Mouse (Mus musculus): ENCODE measurements around the gene Stk25. TPM values are rescaled to one million over a fixed set of nuclear protein-coding genes. Genes with fewer than 3 reads are reported as not detected.

Stk25 gene
- polyA plus RNA-seq, 1 experiment from 2014 or later: 215 TPM

DNA sequence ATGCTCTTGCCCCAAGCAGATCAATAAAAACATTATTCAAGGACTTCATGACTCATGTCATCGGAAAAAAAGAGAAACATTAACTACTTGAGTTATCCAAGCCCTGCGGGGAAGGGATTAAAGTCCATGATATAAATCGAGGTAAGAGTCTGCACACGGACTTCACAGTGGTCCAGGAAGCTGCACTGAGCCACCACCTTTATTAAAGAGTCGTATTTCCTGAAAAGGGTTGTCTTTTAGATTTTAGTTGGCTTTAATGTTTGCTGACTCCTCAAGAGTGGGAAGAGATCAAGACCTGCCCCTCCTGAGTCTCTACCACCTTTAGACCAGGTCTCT is 1.5 kb downstream of the Stk25 start:
- H3K27me3 ChIP-seq (ENCODE audit: insufficient read depth, poor library complexity, severe bottlenecking): no peaks in the 10 kb centered on the region
- no peak overlapping the region for H3K4me3 ChIP-seq
- H3K36me3 ChIP-seq: no peaks in the 10 kb centered on the region
- peaks cover 4% of the 10 kb centered on the region; the same call in 1 of the 2 replicates for H3K4me1 ChIP-seq (replicated peaks)
- no peak for DNase-seq (ENCODE audit: low spot score)
- no peak overlapping the region for H3K27ac ChIP-seq
- WGBS: 85% methylated on average over 5 of the region's 5 CpGs
- H3K9me3 ChIP-seq: 0 out of 2 replicates have a peak, but pooled peaks cover under 1% of the 10 kb centered on the region

DNA sequence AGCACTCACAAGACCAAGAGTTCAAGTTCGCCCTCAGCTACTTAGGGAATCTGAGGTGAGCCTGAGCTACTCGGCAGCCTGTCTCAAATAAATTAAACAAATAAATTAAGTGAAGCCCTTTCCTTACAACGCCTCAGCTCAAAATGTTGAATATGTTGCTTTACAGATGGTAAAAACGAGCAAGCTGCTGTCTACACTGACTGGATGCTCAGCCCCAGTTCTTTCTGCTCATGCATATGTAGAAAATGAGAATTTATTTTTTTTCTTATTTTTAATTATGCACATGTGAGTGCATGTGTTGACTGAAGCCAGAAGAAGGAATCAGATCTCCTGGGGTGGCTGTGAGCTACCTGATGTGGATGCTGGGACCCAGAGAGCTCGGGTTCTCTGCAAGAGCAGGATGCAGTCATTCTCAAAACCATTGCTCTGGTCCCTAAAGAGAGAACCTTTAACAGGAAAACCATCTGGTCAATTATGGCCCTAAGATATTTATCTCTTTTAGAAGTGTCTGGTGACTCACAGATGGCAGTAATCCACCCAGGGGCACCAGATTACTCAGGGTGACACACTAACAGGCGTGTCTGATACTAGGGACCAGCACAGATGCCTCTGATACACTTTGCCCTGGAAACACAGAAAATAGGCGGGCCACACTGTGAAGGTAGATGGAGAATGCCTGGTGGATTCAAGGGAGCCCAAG is 2.0 kb downstream of the Stk25 start:
- DNase-seq (ENCODE audit: low spot score): no peak
- 77% methylated on average over 7 of the region's 7 CpGs for WGBS
- H3K36me3 ChIP-seq: no peaks in the 10 kb centered on the region
- no peak overlapping the region for H3K27ac ChIP-seq
- H3K4me1 ChIP-seq (replicated peaks): peaks cover 4% of the 10 kb centered on the region; the same call in 1 of the 2 replicates
- H3K27me3 ChIP-seq (ENCODE audit: insufficient read depth, poor library complexity, severe bottlenecking): no peaks in the 10 kb centered on the region
- 0 out of 2 replicates have a peak, but pooled peaks cover 5% of the 10 kb centered on the region for H3K9me3 ChIP-seq
- no peak overlapping the region for H3K4me3 ChIP-seq

DNA sequence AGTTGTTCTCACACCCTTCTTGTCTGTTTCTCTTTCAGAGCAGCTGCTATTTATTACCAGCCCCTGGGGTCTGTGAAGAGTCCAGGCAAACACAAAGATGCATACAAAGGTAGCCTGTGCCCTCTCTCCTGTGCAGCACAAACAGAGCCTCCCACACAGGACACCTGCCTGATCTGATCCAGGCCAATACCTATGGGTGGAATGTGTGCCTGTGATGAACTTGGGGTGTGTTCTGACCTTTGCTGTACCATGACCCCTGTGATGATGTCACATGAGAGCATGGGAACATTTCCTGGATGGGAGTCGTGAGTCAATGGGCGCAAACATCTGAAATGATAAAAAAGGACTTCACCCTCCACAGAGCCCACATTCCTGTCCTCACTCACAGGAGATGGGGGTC is 3.7 kb downstream of the Stk25 start:
- no peak overlapping the region for H3K4me3 ChIP-seq
- DNase-seq (ENCODE audit: low spot score): no peak
- WGBS: 84% methylated on average over 2 of the region's 2 CpGs
- H3K36me3 ChIP-seq: no peaks in the 10 kb centered on the region
- H3K9me3 ChIP-seq: 0 out of 2 replicates have a peak, but pooled peaks cover 5% of the 10 kb centered on the region
- H3K4me1 ChIP-seq (replicated peaks): peaks cover 4% of the 10 kb centered on the region; the same call in 1 of the 2 replicates
- H3K27me3 ChIP-seq (ENCODE audit: insufficient read depth, poor library complexity, severe bottlenecking): no peaks in the 10 kb centered on the region
- no peak overlapping the region for H3K27ac ChIP-seq

DNA sequence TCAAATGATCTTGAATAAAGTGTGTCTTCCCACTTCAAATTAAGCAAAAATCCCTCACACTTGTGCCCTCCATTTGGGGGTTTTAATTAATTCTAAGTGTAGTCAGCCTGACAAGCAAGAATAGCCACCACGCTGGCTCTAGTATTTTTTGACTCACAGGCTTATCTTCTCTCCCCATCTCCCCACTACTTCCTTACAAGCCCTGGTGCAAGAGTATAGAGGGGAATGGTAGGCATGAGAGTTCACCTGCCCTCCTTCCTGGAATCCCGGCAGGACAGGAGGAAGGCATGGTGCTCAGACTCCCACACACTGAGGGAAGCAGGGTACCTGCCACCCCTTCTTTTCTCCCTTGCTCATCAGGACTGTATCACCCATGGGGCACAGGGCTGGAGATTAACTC is 4.2 kb downstream of the Stk25 start:
- Histone ChIP-seq H3K4me3 (no peak overlapping the region), H3K27me3 (ENCODE audit: insufficient read depth, poor library complexity, severe bottlenecking) (no peaks in the 10 kb centered on the region), H3K27ac (no peak overlapping the region), H3K9me3 (0 out of 2 replicates have a peak, but pooled peaks cover 5% of the 10 kb centered on the region), H3K4me1 (replicated peaks) (peaks cover 4% of the 10 kb centered on the region; the same call in 1 of the 2 replicates), H3K36me3 (no peaks in the 10 kb centered on the region)
- WGBS: 63% methylated on average over 2 of the region's 2 CpGs
- no peak for DNase-seq (ENCODE audit: low spot score)

DNA sequence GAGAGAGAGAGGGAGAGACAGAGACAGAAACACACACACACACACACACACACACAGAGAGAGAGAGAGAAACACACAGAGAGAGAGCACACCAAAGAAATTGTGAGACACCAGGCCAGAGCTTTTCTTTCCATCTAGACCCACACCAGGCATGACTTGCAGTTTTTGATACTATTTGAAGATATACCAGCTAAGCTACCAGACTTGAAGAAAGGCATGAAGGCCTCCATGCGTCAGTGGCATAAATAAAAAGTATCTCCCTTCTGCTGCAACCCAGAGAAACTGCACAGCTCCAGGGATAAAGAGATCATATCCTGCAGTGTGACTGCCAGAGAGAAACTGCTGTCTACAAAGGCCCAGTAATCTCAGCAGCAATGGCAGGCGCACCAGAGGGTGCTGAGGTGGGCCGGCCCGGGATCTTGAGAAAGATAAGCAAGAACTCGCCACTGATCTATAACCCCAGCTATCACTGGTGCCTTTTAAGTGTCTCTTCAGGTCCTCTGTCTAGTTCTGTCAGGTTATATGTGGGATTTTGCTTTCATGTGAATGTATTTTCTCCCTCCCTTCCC is 8.8 kb downstream of the Stk25 start:
- no peak overlapping the region for H3K4me3 ChIP-seq
- no peaks in the 10 kb centered on the region for H3K27me3 ChIP-seq (ENCODE audit: insufficient read depth, poor library complexity, severe bottlenecking)
- no peaks in the 10 kb centered on the region for H3K36me3 ChIP-seq
- no peak overlapping the region for H3K27ac ChIP-seq
- 0 out of 2 replicates have a peak, but pooled peaks cover 5% of the 10 kb centered on the region for H3K9me3 ChIP-seq
- DNase-seq (ENCODE audit: low spot score): no peak
- 76% methylated on average over 5 of the region's 5 CpGs for WGBS
- no peaks in the 10 kb centered on the region for H3K4me1 ChIP-seq (replicated peaks)

DNA sequence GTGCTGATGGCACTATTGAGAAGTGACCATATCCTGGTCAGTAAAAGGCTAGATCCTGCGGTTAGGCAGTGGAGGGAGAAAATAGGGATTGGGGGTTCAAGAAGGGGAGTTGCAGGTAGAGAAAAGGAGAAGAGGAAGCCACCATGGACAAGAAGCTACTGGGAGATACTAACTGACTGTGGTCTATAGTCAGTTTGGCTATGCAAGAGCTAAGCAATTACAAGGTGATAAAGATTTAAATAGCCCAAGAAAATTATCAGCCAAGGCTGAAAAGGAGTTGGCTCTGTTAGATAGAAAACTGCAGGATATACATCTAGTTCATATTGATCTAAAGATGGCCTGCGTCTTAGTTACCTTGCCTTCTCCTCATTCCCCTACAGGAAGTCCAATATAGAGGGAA is 15.8 kb downstream of the Stk25 start:
- H3K4me1 ChIP-seq (replicated peaks): no peaks in the 10 kb centered on the region
- H3K27ac ChIP-seq: no peak overlapping the region
- 88% methylated on average over 2 of the region's 2 CpGs for WGBS
- no peak for DNase-seq (ENCODE audit: low spot score)
- H3K27me3 ChIP-seq (ENCODE audit: insufficient read depth, poor library complexity, severe bottlenecking): no peaks in the 10 kb centered on the region
- H3K9me3 ChIP-seq: 0 out of 2 replicates have a peak, but pooled peaks cover 4% of the 10 kb centered on the region
- no peak overlapping the region for H3K4me3 ChIP-seq
- H3K36me3 ChIP-seq: no peaks in the 10 kb centered on the region

DNA sequence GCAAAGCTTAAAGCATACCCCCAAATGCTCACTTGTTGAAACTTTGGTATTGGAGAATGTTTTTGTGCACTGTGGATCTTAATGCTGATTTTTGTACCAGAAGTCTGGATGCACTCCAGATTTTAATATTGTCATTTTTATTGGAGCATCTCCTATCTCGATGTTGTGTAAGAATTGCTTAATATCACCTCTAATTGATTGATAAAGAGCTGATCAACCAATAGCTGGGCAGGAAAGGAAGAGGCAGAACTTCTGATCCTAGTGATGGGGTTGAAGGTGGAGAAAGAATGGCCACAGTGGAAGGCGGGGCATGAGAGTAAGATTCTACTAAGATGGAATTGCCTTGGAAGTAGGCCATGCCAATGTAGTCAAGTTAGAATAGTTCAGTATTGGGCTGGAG is 16.5 kb downstream of the Stk25 start:
- WGBS: 95% methylated on average over 2 of the region's 2 CpGs
- Histone ChIP-seq H3K4me1 (replicated peaks) (no peaks in the 10 kb centered on the region), H3K4me3 (no peak overlapping the region), H3K9me3 (0 out of 2 replicates have a peak, but pooled peaks cover 4% of the 10 kb centered on the region), H3K36me3 (no peaks in the 10 kb centered on the region), H3K27me3 (ENCODE audit: insufficient read depth, poor library complexity, severe bottlenecking) (no peaks in the 10 kb centered on the region), H3K27ac (no peak overlapping the region)
- no peak for DNase-seq (ENCODE audit: low spot score)

DNA sequence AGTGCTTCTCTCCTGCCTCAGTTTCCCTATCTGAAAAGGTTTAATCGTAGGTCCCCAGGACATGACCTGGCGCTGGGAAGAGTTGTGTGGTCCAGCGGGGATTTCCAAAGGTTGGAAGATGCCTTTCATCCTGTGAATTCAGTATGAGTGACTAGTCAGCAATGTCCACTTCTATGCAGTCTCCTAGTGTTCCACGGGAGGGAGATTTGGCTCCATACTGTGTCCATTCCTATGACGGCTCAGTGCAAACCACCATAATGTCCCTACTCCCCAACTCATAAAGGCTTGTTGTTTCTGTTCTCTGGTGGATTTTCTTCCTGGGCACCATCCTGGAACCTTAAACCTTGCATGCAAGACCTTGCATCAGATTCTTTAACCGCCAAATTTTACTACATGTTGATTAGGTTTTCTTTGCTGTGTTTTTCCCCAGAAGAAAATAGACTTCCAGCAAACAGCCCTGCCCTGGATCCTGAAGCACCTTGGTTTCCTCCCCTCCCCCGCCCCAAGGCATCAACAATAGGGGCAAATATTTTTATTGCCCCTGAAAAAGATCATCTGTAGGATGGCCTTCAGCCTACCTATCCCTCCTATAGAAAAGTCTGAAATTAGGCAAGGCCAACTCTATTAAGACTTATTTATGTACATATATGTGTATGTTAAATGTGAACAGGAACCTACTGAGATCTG is 22.1 kb downstream of the Stk25 start:
- WGBS: 34% methylated on average over 7 of the region's 7 CpGs
- Histone ChIP-seq H3K4me3 (peak overlapping the region; percentile 94), H3K4me1 (replicated peaks) (peaks cover 24% of the 10 kb centered on the region), H3K9me3 (no peaks in the 10 kb centered on the region), H3K36me3 (peaks cover 12% of the 10 kb centered on the region), H3K27me3 (ENCODE audit: insufficient read depth, poor library complexity, severe bottlenecking) (no peaks in the 10 kb centered on the region), H3K27ac (peak overlapping the region; percentile 95)
- no peak for DNase-seq (ENCODE audit: low spot score)

DNA sequence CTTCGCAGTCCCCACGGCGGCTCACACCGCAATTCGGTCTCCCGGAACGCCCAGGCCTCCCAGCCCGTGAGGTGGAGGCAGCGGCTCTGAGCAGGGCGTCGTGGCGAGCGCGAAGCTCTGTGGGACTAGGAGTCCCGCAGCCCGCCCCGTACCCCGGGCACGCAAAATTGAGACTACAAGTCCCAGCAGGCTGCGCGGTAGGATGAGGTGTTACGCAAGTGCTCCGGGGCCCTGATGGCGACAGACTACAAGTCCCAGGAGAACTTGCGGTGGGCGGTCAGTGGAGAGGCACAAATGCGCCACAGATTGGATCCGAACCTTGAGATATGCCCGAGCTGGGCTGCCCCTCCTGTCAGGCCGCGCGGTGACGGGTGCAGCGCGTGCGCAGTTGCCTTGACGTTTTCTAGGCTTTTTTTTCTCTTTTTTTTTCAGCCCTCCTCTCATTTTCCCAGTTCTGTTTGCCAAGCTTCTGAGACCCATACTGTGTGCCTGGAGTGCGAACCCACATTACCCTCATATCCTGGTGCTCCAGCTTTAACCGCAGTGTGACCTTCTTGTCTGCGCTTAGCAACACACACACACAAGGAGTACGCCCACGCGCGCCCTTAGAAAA is 22.8 kb downstream of the Stk25 start:
- WGBS: 2% methylated on average over 44 of the region's 44 CpGs

DNA sequence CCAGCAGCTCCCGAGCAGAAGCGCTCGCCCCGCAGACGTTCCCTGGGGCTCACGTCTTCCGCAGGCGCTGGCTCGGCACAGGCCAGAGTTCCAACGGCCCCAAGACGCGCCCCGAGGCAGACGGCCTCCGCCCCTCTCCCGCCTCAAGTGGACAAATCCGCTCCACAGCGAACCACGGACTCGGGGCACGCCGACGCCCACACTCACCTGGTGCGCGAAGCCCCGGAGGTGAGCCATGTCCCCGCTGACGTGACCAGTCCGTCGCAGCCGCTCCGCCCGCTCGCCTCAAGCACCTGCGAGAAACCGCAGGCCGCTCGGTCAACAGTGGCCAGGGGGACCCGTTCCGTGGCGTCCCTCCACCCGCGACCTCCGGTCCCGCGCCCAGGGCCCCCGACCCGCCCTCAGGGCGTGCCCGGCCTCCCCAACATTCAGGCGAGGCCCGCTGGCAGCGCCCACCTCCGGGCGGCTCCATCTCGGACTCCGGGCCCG is 23.3 kb downstream of the Stk25 start:
- H3K9me3 ChIP-seq: no peaks in the 10 kb centered on the region
- peak overlapping the region; percentile 95 for H3K27ac ChIP-seq
- peak overlapping the region; percentile 94 for H3K4me3 ChIP-seq
- peaks cover 24% of the 10 kb centered on the region for H3K4me1 ChIP-seq (replicated peaks)
- under 1% methylated on average over 58 of the region's 58 CpGs for WGBS
- H3K27me3 ChIP-seq (ENCODE audit: insufficient read depth, poor library complexity, severe bottlenecking): no peaks in the 10 kb centered on the region
- DNase-seq (ENCODE audit: low spot score): no peak
- H3K36me3 ChIP-seq: peaks cover 23% of the 10 kb centered on the region

More for the DNA sequence above, 22.8 kb downstream of the Stk25 start:
- Histone ChIP-seq H3K4me3 (peak overlapping the region; percentile 94), H3K27ac (peak overlapping the region; percentile 95), H3K9me3 (no peaks in the 10 kb centered on the region), H3K27me3 (ENCODE audit: insufficient read depth, poor library complexity, severe bottlenecking) (no peaks in the 10 kb centered on the region), H3K4me1 (replicated peaks) (peaks cover 24% of the 10 kb centered on the region), H3K36me3 (peaks cover 19% of the 10 kb centered on the region)
- DNase-seq (ENCODE audit: low spot score): peak; percentile 98

DNA sequence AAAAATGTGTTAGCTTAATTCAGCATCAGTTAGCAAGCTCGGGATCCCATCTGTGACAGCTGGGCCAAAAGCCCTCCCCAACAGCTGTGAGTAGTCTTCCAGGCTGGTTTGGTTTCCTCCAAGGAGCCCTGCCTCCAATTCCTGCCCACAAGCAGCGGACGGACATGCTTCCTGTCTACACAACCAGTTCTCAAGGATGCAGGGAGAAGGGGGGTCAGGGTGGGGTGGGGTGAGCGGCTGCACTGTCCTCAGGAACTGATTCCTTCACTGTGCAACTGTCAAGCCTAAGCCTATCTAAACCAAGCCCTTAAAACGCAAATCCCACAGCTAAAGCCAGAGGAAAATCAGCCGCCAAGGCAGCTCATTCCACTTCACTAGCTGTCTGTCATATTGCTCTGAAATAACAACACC is 24.0 kb downstream of the Stk25 start:
- 20% methylated on average over 6 of the region's 6 CpGs for WGBS
- peak overlapping the region; percentile 95 for H3K27ac ChIP-seq
- peak overlapping the region; percentile 94 for H3K4me3 ChIP-seq

DNA sequence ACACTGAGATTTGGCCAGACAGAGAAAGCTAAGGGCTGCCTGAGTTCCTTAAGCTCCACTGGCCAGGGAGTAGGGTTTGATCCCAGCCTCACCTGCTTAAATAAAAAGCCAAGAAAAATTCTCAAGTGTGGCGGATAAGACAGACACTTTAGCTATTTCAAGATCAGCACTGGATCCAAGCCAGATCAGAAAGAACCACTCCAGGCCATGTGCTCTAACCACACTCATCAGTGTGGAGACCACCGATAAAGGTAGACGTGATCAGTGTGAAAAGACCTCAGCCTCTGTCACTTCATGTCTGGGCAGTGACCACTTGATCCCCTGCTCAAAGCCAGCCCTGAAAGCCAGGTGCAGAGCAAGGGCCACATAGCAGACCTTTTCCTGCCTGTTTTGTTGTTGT is 25.7 kb downstream of the Stk25 start:
- 98% methylated on average over 3 of the region's 3 CpGs for WGBS
- no peaks in the 10 kb centered on the region for H3K27me3 ChIP-seq (ENCODE audit: insufficient read depth, poor library complexity, severe bottlenecking)
- H3K4me3 ChIP-seq: no peak overlapping the region
- H3K27ac ChIP-seq: no peak overlapping the region
- peaks cover 45% of the 10 kb centered on the region for H3K36me3 ChIP-seq
- peaks cover 24% of the 10 kb centered on the region for H3K4me1 ChIP-seq (replicated peaks)
- no peaks in the 10 kb centered on the region for H3K9me3 ChIP-seq
- DNase-seq (ENCODE audit: low spot score): no peak

More for the DNA sequence above, 24.0 kb downstream of the Stk25 start:
- Histone ChIP-seq H3K4me1 (replicated peaks) (peaks cover 24% of the 10 kb centered on the region), H3K36me3 (peaks cover 28% of the 10 kb centered on the region), H3K27me3 (ENCODE audit: insufficient read depth, poor library complexity, severe bottlenecking) (no peaks in the 10 kb centered on the region), H3K9me3 (no peaks in the 10 kb centered on the region)
- DNase-seq (ENCODE audit: low spot score): peak; percentile 32

All from hindbrain, embryonic 10.5 days (tissue).